Mouse (Mus musculus): ENCODE data around the gene Smim20.

Smim20 gene

GRCm38 (mm10) chr5:53254821-53255220 is 12.1 kb upstream of the Smim20 start:
- H3K27me3 ChIP-seq (ENCODE audit: insufficient read depth, low read length): peaks cover 69% of the 10 kb centered on the region
- no peak overlapping the region for H3K4me3 ChIP-seq (replicated peaks; ENCODE audit: low read length)
- no peaks in the 10 kb centered on the region for H3K9me3 ChIP-seq (ENCODE audit: low read length)
- no peaks in the 10 kb centered on the region for H3K36me3 ChIP-seq (ENCODE audit: insufficient read depth, low read length)
- peaks cover 29% of the 10 kb centered on the region for H3K4me1 ChIP-seq (replicated peaks; ENCODE audit: low read depth, low read length)
- TF ChIP-seq CTCF (conservative IDR thresholded peaks at IDR 0.05; ENCODE audit: low read length): no peak
- TF ChIP-seq POU5F1 (IDR thresholded peaks at IDR 0.05; ENCODE audit: borderline replicate concordance, low read length): no peak
- no peak for TF ChIP-seq NANOG (IDR thresholded peaks at IDR 0.05; ENCODE audit: borderline replicate concordance, low read length)

DNA sequence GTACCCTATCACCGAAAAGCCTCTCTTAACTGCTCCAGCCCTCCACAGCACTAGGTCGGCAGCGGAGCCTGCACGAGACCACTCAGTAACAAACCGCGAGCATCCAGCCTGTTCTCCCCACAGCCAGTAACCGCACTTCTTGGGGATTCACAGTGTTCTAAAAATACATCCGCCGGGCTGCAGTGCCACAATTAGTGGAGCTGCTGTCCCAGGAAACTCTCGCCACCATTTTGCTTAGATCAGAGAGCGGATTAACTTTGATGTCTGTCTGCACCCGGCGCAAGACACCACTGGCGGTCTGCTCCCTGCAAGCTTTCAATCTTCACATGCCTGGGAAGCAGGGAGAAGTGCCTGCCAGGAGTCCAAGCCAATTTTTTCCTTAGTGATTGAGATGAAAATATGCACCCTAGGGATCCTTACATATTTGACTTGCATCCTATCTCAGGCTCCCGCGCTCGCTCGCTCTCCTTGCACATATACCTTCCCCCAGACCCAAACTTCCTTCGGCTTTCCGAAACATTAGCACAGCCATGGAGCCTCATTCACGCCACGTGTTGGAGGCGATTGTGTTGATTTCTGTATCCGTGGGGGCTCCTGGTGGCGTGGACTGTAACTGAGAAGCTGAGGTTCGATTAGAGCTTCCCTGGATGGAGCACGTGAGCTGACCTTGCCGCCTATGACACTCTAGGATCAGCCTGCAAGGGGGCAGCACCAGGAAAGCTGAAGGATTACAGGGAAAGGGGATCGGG is 8.7 kb upstream of the Smim20 start:
- Histone ChIP-seq H3K4me1 (replicated peaks; ENCODE audit: low read depth, low read length) (peaks cover 32% of the 10 kb centered on the region), H3K9me3 (ENCODE audit: low read length) (no peaks in the 10 kb centered on the region; the same call in 1 of the 2 replicates), H3K4me3 (replicated peaks; ENCODE audit: low read length) (peak overlapping the region; percentile 48), H3K36me3 (ENCODE audit: insufficient read depth, low read length) (no peaks in the 10 kb centered on the region), H3K27me3 (ENCODE audit: insufficient read depth, low read length) (peaks cover 67% of the 10 kb centered on the region)
- TF ChIP-seq NANOG (IDR thresholded peaks at IDR 0.05; ENCODE audit: borderline replicate concordance, low read length): no peak
- TF ChIP-seq POU5F1 (IDR thresholded peaks at IDR 0.05; ENCODE audit: borderline replicate concordance, low read length): no peak
- no peak for TF ChIP-seq CTCF (conservative IDR thresholded peaks at IDR 0.05; ENCODE audit: low read length)

DNA sequence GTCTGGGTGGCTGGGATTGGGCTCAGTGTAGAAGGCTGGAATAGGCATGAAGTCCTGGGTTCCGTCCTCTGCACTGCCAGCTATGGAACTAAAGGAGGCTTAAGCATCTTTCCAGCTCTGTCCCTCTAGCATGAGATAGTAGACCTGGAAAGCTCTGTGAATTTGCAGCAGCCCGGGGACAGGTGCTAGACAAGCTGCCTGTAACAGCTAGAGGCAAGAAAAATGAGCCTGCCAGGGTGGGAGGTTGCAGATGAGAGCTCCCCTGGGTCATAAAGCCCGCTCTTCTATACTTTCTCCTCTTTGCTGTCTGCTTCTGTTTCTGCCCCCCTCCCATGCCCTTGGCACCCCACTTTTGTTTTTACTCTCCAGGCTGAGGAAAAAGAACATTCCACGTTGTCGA is 7.0 kb upstream of the Smim20 start:
- peaks cover 56% of the 10 kb centered on the region for H3K27me3 ChIP-seq (ENCODE audit: insufficient read depth, low read length)
- H3K4me1 ChIP-seq (replicated peaks; ENCODE audit: low read depth, low read length): peaks cover 32% of the 10 kb centered on the region
- H3K9me3 ChIP-seq (ENCODE audit: low read length): no peaks in the 10 kb centered on the region; the same call in 1 of the 2 replicates
- no peak for TF ChIP-seq POU5F1 (IDR thresholded peaks at IDR 0.05; ENCODE audit: borderline replicate concordance, low read length)
- TF ChIP-seq CTCF (conservative IDR thresholded peaks at IDR 0.05; ENCODE audit: low read length): no peak
- no peak for TF ChIP-seq NANOG (IDR thresholded peaks at IDR 0.05; ENCODE audit: borderline replicate concordance, low read length)
- no peaks in the 10 kb centered on the region for H3K36me3 ChIP-seq (ENCODE audit: insufficient read depth, low read length)
- H3K4me3 ChIP-seq (replicated peaks; ENCODE audit: low read length): no peak overlapping the region

GRCm38 (mm10) chr5:53261999-53262398 is 4.9 kb upstream of the Smim20 start:
- TF ChIP-seq NANOG (IDR thresholded peaks at IDR 0.05; ENCODE audit: borderline replicate concordance, low read length) (no peak), POU5F1 (IDR thresholded peaks at IDR 0.05; ENCODE audit: borderline replicate concordance, low read length) (no peak), CTCF (conservative IDR thresholded peaks at IDR 0.05; ENCODE audit: low read length) (no peak)
- H3K27me3 ChIP-seq (ENCODE audit: insufficient read depth, low read length): peaks cover 44% of the 10 kb centered on the region
- no peak overlapping the region for H3K4me3 ChIP-seq (replicated peaks; ENCODE audit: low read length)
- H3K36me3 ChIP-seq (ENCODE audit: insufficient read depth, low read length): no peaks in the 10 kb centered on the region
- H3K9me3 ChIP-seq (ENCODE audit: low read length): no peaks in the 10 kb centered on the region; the same call in 1 of the 2 replicates
- H3K4me1 ChIP-seq (replicated peaks; ENCODE audit: low read depth, low read length): peaks cover 32% of the 10 kb centered on the region

DNA sequence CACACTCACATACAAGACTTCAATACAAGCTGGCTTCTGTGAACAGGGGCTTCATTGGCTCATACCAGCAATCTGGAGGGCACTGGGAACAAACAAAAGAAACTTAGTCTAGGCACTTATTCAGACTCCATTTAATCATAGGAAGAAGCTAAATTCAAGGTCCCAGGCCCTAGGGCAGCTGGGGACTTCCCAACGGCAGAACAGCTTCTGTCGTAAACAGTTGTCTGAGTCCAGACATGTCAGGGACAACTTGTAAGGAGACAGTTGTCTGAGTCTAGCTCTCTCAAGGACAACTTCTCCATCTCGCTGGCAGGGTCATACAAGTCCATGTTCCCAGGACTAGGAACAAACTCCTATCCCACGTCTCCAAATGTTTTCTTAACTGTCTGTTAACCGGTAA is 2.8 kb upstream of the Smim20 start:
- TF ChIP-seq POU5F1 (IDR thresholded peaks at IDR 0.05; ENCODE audit: borderline replicate concordance, low read length) (no peak), NANOG (IDR thresholded peaks at IDR 0.05; ENCODE audit: borderline replicate concordance, low read length) (no peak), CTCF (conservative IDR thresholded peaks at IDR 0.05; ENCODE audit: low read length) (no peak)
- peaks cover 6% of the 10 kb centered on the region; the same call in 1 of the 2 replicates for H3K36me3 ChIP-seq (ENCODE audit: insufficient read depth, low read length)
- H3K4me3 ChIP-seq (replicated peaks; ENCODE audit: low read length): no peak overlapping the region
- peaks cover 34% of the 10 kb centered on the region for H3K4me1 ChIP-seq (replicated peaks; ENCODE audit: low read depth, low read length)
- peaks cover 24% of the 10 kb centered on the region for H3K27me3 ChIP-seq (ENCODE audit: insufficient read depth, low read length)
- no peaks in the 10 kb centered on the region; the same call in 1 of the 2 replicates for H3K9me3 ChIP-seq (ENCODE audit: low read length)

DNA sequence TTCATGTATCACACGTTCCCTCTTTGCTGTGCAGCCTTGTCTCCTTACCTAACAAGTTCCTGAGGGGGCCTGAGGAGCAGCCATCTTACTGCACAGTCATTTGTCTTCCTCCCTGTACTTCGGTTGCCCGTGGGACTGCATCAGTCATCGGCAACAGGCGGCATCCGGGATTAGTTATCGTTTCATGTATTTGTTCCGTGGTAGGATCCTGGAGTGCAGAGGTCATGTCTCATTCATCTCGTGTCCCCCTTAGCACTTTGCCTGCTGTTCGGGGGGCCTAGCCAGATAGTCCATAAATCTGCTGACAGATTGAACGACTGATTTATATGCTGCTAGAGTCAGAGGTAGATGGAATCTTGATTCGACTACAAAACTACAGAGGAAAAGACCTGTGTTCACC is 1.1 kb upstream of the Smim20 start:
- no peak overlapping the region for H3K4me3 ChIP-seq (replicated peaks; ENCODE audit: low read length)
- peaks cover 9% of the 10 kb centered on the region; the same call in 1 of the 2 replicates for H3K27me3 ChIP-seq (ENCODE audit: insufficient read depth, low read length)
- peaks cover 18% of the 10 kb centered on the region for H3K36me3 ChIP-seq (ENCODE audit: insufficient read depth, low read length)
- H3K9me3 ChIP-seq (ENCODE audit: low read length): no peaks in the 10 kb centered on the region; the same call in 1 of the 2 replicates
- no peak for TF ChIP-seq POU5F1 (IDR thresholded peaks at IDR 0.05; ENCODE audit: borderline replicate concordance, low read length)
- no peak for TF ChIP-seq NANOG (IDR thresholded peaks at IDR 0.05; ENCODE audit: borderline replicate concordance, low read length)
- peaks cover 26% of the 10 kb centered on the region for H3K4me1 ChIP-seq (replicated peaks; ENCODE audit: low read depth, low read length)

DNA sequence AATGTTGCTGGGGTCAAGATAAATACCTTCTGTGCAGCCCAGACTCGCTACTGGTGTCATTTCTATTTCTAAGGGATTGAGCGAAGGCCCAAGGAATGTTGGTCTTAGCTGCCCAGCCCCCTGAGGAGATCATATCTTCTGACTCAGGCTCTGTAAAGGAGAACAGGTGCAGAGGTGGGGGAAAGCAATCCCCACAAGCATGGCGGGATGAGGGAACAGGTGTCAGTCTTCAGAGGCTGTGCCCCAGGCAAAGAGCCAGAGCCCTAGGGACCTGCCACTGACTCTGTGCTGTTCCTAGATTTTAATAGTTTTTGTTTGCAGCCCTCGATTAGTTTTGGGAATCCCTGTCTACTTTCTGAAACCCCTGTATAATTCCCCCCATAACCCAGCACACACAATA is 702 bp upstream of the Smim20 start:
- Histone ChIP-seq H3K9me3 (ENCODE audit: low read length) (peaks cover 3% of the 10 kb centered on the region; the same call in 1 of the 2 replicates), H3K4me1 (replicated peaks; ENCODE audit: low read depth, low read length) (peaks cover 26% of the 10 kb centered on the region)
- no peak for TF ChIP-seq CTCF (conservative IDR thresholded peaks at IDR 0.05; ENCODE audit: low read length)
- TF ChIP-seq POU5F1 (IDR thresholded peaks at IDR 0.05; ENCODE audit: borderline replicate concordance, low read length): no peak
- no peak for TF ChIP-seq NANOG (IDR thresholded peaks at IDR 0.05; ENCODE audit: borderline replicate concordance, low read length)

DNA sequence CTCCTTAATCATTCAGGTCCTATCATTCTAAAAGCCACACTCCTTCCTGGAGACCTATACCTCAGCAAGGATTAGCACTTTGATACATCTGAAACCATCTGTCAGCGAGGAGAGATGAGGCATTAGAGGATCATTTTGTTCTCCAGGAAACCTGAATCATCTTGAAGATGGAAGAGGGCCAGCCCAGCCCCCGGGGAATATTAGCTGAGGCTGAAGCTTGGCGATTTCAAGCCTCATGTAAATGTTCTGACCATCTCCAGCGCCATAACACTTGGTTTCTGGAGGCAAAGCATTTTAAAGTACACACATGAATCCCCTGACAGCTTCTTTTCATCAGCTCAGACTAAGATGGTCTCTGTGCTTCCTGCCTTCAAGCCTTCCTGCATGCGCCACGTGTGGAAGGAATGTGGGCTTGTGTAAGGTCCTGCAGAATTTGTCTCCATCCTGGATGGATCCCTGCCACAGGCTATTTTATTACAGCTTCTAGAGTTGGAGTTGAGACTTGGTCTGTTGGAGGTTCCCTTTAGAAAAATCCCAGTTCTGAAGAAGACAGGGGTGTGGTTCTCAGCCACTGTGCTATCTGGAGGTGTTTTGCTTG is 1.3 kb downstream of the Smim20 start:
- TF ChIP-seq CTCF (conservative IDR thresholded peaks at IDR 0.05; ENCODE audit: low read length) (no peak), POU5F1 (IDR thresholded peaks at IDR 0.05; ENCODE audit: borderline replicate concordance, low read length) (no peak), NANOG (IDR thresholded peaks at IDR 0.05; ENCODE audit: borderline replicate concordance, low read length) (no peak)
- Histone ChIP-seq H3K9me3 (ENCODE audit: low read length) (peaks cover 18% of the 10 kb centered on the region), H3K4me3 (replicated peaks; ENCODE audit: low read length) (peak overlapping the region; percentile 85)

More for the DNA sequence above, 702 bp upstream of the Smim20 start:
- H3K36me3 ChIP-seq (ENCODE audit: insufficient read depth, low read length): peaks cover 22% of the 10 kb centered on the region
- peak overlapping the region; percentile 85 for H3K4me3 ChIP-seq (replicated peaks; ENCODE audit: low read length)
- H3K27me3 ChIP-seq (ENCODE audit: insufficient read depth, low read length): peaks cover 6% of the 10 kb centered on the region; the same call in 1 of the 2 replicates

More for the DNA sequence above, 1.3 kb downstream of the Smim20 start:
- no peaks in the 10 kb centered on the region for H3K27me3 ChIP-seq (ENCODE audit: insufficient read depth, low read length)
- peaks cover 38% of the 10 kb centered on the region for H3K36me3 ChIP-seq (ENCODE audit: insufficient read depth, low read length)
- H3K4me1 ChIP-seq (replicated peaks; ENCODE audit: low read depth, low read length): peaks cover 26% of the 10 kb centered on the region
